Mouse (Mus musculus): Measurements from ENCODE around the gene Gm49333. TPM values are rescaled to one million over a fixed set of nuclear protein-coding genes. Genes with fewer than 3 reads are reported as not detected.

Gm49333 gene
- total and polyA plus RNA-seq, 3 experiments, result 0.10 to 0.43 TPM; not detected in 1

DNA sequence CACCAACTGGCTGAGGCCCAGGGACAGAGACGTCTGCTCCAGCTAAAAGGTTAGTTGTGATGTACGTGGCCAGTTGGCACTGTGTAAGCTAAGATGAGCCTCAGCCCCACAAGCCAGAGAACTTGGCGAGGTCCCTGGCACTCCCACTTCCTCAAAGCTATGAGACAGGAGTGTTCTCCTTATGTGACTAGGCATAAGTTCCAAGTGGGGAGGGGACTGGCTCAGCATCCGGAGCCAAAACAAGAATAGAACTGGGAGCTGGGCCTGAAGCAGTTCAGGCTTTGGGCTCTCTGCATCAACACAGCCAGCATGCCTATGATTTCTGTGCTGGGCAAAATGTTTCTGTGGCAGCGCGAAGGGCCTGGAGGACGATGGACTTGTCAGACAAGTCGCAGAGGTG lies 83.4 kb downstream of the Gm49333 start:
- 14% methylated on average over 8 of the region's 8 CpGs for WGBS
- H3K9ac ChIP-seq (ENCODE audit: low read depth, low read length), result peak overlapping the region; percentile 37; the same call in 1 of the 2 replicates
- peaks cover 16% of the 10 kb centered on the region for H3K4me1 ChIP-seq (ENCODE audit: control insufficient read depth, insufficient read depth, low read length)
- intact Hi-C loops (cut with DNase I), result no loop called here
- H3K4me3 ChIP-seq, result peak overlapping the region; percentile 48; the same call in 1 of the 2 replicates
- peaks cover 4% of the 10 kb centered on the region; the same call in 1 of the 2 replicates for H3K36me3 ChIP-seq (ENCODE audit: control insufficient read depth, insufficient read depth, low read length)
- DNase-seq, result peak; percentile 58 to 67
- no peak for TF ChIP-seq EP300 (IDR thresholded peaks at IDR 0.05; ENCODE audit: insufficient read depth, low read depth, low read length)
- peak; percentile 63 for TF ChIP-seq POLR2A (IDR thresholded peaks at IDR 0.05; ENCODE audit: insufficient read depth, low read depth, low read length)
- no peak for TF ChIP-seq CTCF (IDR thresholded peaks at IDR 0.05)
- peak overlapping the region; percentile 73 for H3K27ac ChIP-seq
- H3K79me2 ChIP-seq (replicated peaks; ENCODE audit: control insufficient read depth, insufficient read depth, low read length), result no peaks in the 10 kb centered on the region
- H3K27me3 ChIP-seq (ENCODE audit: control insufficient read depth, insufficient read depth, low read length), result no peaks in the 10 kb centered on the region

Small RNA genes within 50 kb of the gene (microRNA-seq; reads per million reads assigned to microRNA genes)
- 3.1 to 3.4 reads per million in 2 experiments for gene Mir1224

Other genes with a start within 250 kb of the Gm49333 start
- gene Abcc5, start 185.2 kb upstream of the Gm49333 start, total RNA-seq (2021), result 10 to 100 TPM; 22.6 to 25.6 TPM
- gene Abcc5, start 185.2 kb upstream of the Gm49333 start, polyA plus RNA-seq (2012; rRNA removed), result 61.4 and 95.6 TPM in 2 replicates
- gene Eif2b5, start 112.8 kb upstream of the Gm49333 start, total RNA-seq (2021), result 10 to 100 TPM; 49.9 to 60.1 TPM
- gene Eif2b5, start 112.8 kb upstream of the Gm49333 start, polyA plus RNA-seq (2012; rRNA removed), result 26.0 and 40.5 TPM in 2 replicates
- 10 to 100 TPM; 46.0 to 49.7 TPM for gene Dvl3, start 94.6 kb upstream of the Gm49333 start, total RNA-seq (2021)
- gene Dvl3, start 94.6 kb upstream of the Gm49333 start, polyA plus RNA-seq (2012; rRNA removed), result 28.7 and 32.9 TPM in 2 replicates
- gene Ap2m1, start 76.1 kb upstream of the Gm49333 start, total RNA-seq (2021), result 100 to 1,000 TPM; 195 to 211 TPM
- 307 and 322 TPM in 2 replicates for gene Ap2m1, start 76.1 kb upstream of the Gm49333 start, polyA plus RNA-seq (2012; rRNA removed)
- 10 to 100 TPM; 72.9 to 74.4 TPM for gene Abcf3, start 63.0 kb upstream of the Gm49333 start, total RNA-seq (2021)
- gene Abcf3, start 63.0 kb upstream of the Gm49333 start, polyA plus RNA-seq (2012; rRNA removed), result 36.0 and 52.5 TPM in 2 replicates
- under 1 TPM in 1 of 2 experiments, not detected in 1; 0.18 TPM for gene Vwa5b2, start 22.1 kb upstream of the Gm49333 start, total RNA-seq (2021)
- gene Vwa5b2, start 22.1 kb upstream of the Gm49333 start, polyA plus RNA-seq (2012; rRNA removed), result 0.06 TPM in 1 of 2 replicates, not detected in the other
- 1 to 10 TPM; 5.7 to 7.7 TPM for gene Eef1akmt4, start within 50 bp of the Gm49333 start, total RNA-seq (2021)
- 9.1 and 12.8 TPM in 2 replicates for gene Eef1akmt4, start within 50 bp of the Gm49333 start, polyA plus RNA-seq (2012; rRNA removed)
- 10 to 100 TPM in 1 of 2 experiments, 1 to 10 TPM in 1; 9.9 to 10.4 TPM for gene Alg3, start 125 bp downstream of the Gm49333 start, total RNA-seq (2021)
- 19.2 and 19.5 TPM in 2 replicates for gene Alg3, start 125 bp downstream of the Gm49333 start, polyA plus RNA-seq (2012; rRNA removed)
- gene Camk2n2, start 9.7 kb downstream of the Gm49333 start, total RNA-seq (2021), result 1 to 10 TPM; 1.2 to 1.4 TPM
- 1.2 and 1.4 TPM in 2 replicates for gene Camk2n2, start 9.7 kb downstream of the Gm49333 start, polyA plus RNA-seq (2012; rRNA removed)
- gene Ece2, start 18.2 kb downstream of the Gm49333 start, total RNA-seq (2021), result under 1 TPM; 0.42 to 0.66 TPM
- 0.68 and 0.97 TPM in 2 replicates for gene Ece2, start 18.2 kb downstream of the Gm49333 start, polyA plus RNA-seq (2012; rRNA removed)
- 100 to 1,000 TPM; 180 to 212 TPM for gene Psmd2, start 40.0 kb downstream of the Gm49333 start, total RNA-seq (2021)
- 96.9 and 178 TPM in 2 replicates for gene Psmd2, start 40.0 kb downstream of the Gm49333 start, polyA plus RNA-seq (2012; rRNA removed)
- gene Eif4g1, start 56.7 kb downstream of the Gm49333 start, total RNA-seq (2021), result 100 to 1,000 TPM; 344 to 420 TPM
- gene Eif4g1, start 56.7 kb downstream of the Gm49333 start, polyA plus RNA-seq (2012; rRNA removed), result 343 and 423 TPM in 2 replicates
- 10 to 100 TPM; 22.2 to 24.6 TPM for gene Fam131a, start 81.6 kb downstream of the Gm49333 start, total RNA-seq (2021)
- gene Fam131a, start 81.6 kb downstream of the Gm49333 start, polyA plus RNA-seq (2012; rRNA removed), result 31.3 and 40.5 TPM in 2 replicates
- 1 to 10 TPM; 9.0 TPM for gene Polr2h, start 106.1 kb downstream of the Gm49333 start, total RNA-seq (2021)
- gene Polr2h, start 106.1 kb downstream of the Gm49333 start, polyA plus RNA-seq (2012; rRNA removed), result 11.8 and 12.6 TPM in 2 replicates
- 1 to 10 TPM; 1.3 to 1.8 TPM for gene Clcn2, start 106.1 kb downstream of the Gm49333 start, total RNA-seq (2021)
- 5.9 and 8.0 TPM in 2 replicates for gene Clcn2, start 106.1 kb downstream of the Gm49333 start, polyA plus RNA-seq (2012; rRNA removed)
- gene Chrd, start 121.5 kb downstream of the Gm49333 start, total RNA-seq (2021), result 1 to 10 TPM; 2.0 to 2.2 TPM
- 3.6 and 4.8 TPM in 2 replicates for gene Chrd, start 121.5 kb downstream of the Gm49333 start, polyA plus RNA-seq (2012; rRNA removed)
- under 1 TPM in 1 of 2 experiments, not detected in 1; 0.18 TPM for gene Thpo, start 122.9 kb downstream of the Gm49333 start, total RNA-seq (2021)
- 0.41 and 0.84 TPM in 2 replicates for gene Thpo, start 122.9 kb downstream of the Gm49333 start, polyA plus RNA-seq (2012; rRNA removed)

Data from heart, adult 2 months (tissue).